Mouse (Mus musculus) ES-E14 (cell line): Measurements from ENCODE around the gene Adgb.

ENCODE experiments used
- CHD2 ChIP-seq: IDR thresholded peaks from 2 replicates; pipeline ENCODE4 v1.6.1; 2014; ENCODE audit warnings: mild to moderate bottlenecking, low read depth, low read length, inconsistent platforms
- HCFC1 ChIP-seq: IDR thresholded peaks from 2 replicates; pipeline ENCODE4 v1.6.1; 2012; ENCODE audit warnings: low read length, inconsistent platforms, borderline replicate concordance; ENCODE audit not compliant: insufficient read depth
- ZNF384 ChIP-seq: IDR thresholded peaks from 2 replicates; pipeline ENCODE4 v1.6.1; 2012; ENCODE audit warnings: low read depth, low read length, inconsistent platforms

DNA sequence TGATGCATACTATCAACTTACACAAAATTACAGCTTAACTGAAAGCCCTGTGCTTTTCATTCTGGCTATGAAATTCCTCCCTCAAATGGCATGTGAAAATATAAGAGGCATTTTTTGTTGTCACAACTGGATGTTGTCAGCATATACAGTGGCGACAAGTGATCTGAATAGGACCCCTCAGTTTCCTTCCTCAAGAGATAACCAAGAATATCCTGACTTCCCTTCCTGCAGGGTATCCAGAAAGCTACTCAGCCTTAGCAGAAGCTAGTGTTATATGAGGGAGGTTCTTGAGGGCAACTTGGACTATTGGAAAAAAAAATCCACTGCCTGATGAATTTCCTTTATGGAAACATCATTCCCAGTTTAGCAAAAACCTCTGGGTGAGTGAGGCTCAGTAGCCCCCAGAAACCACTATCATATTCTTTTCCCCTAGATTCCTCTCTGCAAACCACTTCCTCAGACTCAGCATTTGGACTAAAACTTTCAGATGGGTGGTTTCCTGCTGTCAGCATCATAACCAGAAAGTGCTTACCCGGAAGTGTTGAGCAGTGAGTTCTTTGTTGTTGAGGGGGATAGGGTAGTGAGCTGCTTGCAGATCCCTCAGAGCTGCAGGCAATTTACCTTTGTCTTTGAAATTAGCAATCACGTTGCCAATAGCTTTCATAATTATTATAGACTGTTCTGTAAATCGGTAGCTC lies 76.2 kb downstream of the Adgb start:
- TF ChIP-seq ZNF384: no peak
- no peak for TF ChIP-seq CHD2
- TF ChIP-seq HCFC1: no peak
